Mouse (Mus musculus) ES-E14 (cell line): ENCODE measurements around the gene Gm49358. TPM values are rescaled to one million over a fixed set of nuclear protein-coding genes. Genes with fewer than 3 reads are reported as not detected.

Experiments used
- DNase-seq: peaks from one replicate; pipeline ENCODE4 v3.0.0-alpha.2; 2013; ENCODE audit warnings: low read depth, low spot score
- H3K27ac ChIP-seq: 2 replicates; pipeline ENCODE4 v1.5.1; 2012; ENCODE audit warnings: low read depth, mild to moderate bottlenecking, low read length, moderate library complexity, mixed read lengths; ENCODE audit not compliant: poor library complexity, insufficient read depth, severe bottlenecking
- H3K36me3 ChIP-seq: 2 replicates; pipeline ENCODE4 v1.6.1; 2012; ENCODE audit warnings: mild to moderate bottlenecking, low read length, moderate library complexity, mixed read lengths; ENCODE audit not compliant: control insufficient read depth, poor library complexity, insufficient read depth, severe bottlenecking
- H3K4me1 ChIP-seq, 2 experiments: fragments of 150-350 bp in 1 of 2; sonication (generic) in 1 of 2; 2 replicates each; pipeline ENCODE4 v1.6.1; 2012; ENCODE audit warnings: low read length in 2 of 2, mild to moderate bottlenecking in 1 of 2, mixed read lengths in 1 of 2; ENCODE audit not compliant: control insufficient read depth in 2 of 2, insufficient read depth in 2 of 2, poor library complexity in 1 of 2
- H3K4me3 ChIP-seq, 2 experiments: fragments of 150-350 bp in 1 of 2; sonication (generic) in 1 of 2; 2 replicates each; pipeline ENCODE4 v1.5.1; 2012; ENCODE audit warnings: low read length in 2 of 2, low read depth in 1 of 2, mild to moderate bottlenecking in 1 of 2, mixed read lengths in 1 of 2; ENCODE audit not compliant: insufficient read depth in 1 of 2, poor library complexity in 1 of 2, severe bottlenecking in 1 of 2
- H3K9ac ChIP-seq: 2 replicates; pipeline ENCODE4 v1.6.1; 2012; ENCODE audit warnings: low read depth, mild to moderate bottlenecking, low read length, mixed read lengths; ENCODE audit not compliant: poor library complexity, insufficient read depth, severe bottlenecking
- H3K9me3 ChIP-seq: fragments of 150-350 bp; sonication (generic); 2 replicates; pipeline ENCODE4 v1.6.1; 2012; ENCODE audit warnings: low read depth, mild to moderate bottlenecking, low read length; ENCODE audit not compliant: control insufficient read depth, insufficient read depth
- CHD2 ChIP-seq: IDR thresholded peaks from 2 replicates; pipeline ENCODE4 v1.6.1; 2014; ENCODE audit warnings: mild to moderate bottlenecking, low read depth, low read length, inconsistent platforms
- HCFC1 ChIP-seq: IDR thresholded peaks from 2 replicates; pipeline ENCODE4 v1.6.1; 2012; ENCODE audit warnings: low read length, inconsistent platforms, borderline replicate concordance; ENCODE audit not compliant: insufficient read depth
- MAFK ChIP-seq: IDR thresholded peaks from 2 replicates; pipeline ENCODE4 v1.6.1; 2014; ENCODE audit warnings: mild to moderate bottlenecking, low read depth, low read length, inconsistent platforms; ENCODE audit not compliant: insufficient read depth
- ZC3H11A ChIP-seq: IDR thresholded peaks from 2 replicates; pipeline ENCODE4 v1.6.1; 2012; ENCODE audit warnings: low read depth, mild to moderate bottlenecking, inconsistent platforms, low read length, borderline replicate concordance
- ZNF384 ChIP-seq: IDR thresholded peaks from 2 replicates; pipeline ENCODE4 v1.6.1; 2012; ENCODE audit warnings: low read depth, low read length, inconsistent platforms
- in situ Hi-C, 2 experiments: fragments of 600-800 bp; cut with MboI; formaldehyde crosslinking; loops; one replicate each; pipeline ENCODE4 v1.15.1; 2025; ENCODE audit warnings: low sequenced_read_pairs in 2 of 2, inconsistent platforms in 1 of 2; ENCODE audit not compliant: unreplicated experiment in 2 of 2
- total RNA-seq: library from RNA; depleted of rRNA; stranded (reverse); fragments of 300-350 nt; gene quantifications from 2 replicates; pipeline ENCODE4 v1.2.3, GENCODE M21; 2012

Gm49358 gene
- total RNA-seq, 1 experiment, result 0.58 TPM

- Histone ChIP-seq H3K4me3 (no peak overlapping the region), H3K9ac (no peak overlapping the region; the same call in 1 of the 2 replicates), H3K4me1 (peaks cover 0 to 3% of the 10 kb centered on the region in 2 experiments; a peak in 1 of 4 replicates), H3K9me3 (no peaks in the 10 kb centered on the region), H3K36me3 (peaks cover 16% of the 10 kb centered on the region), H3K27ac (no peak overlapping the region)
- in situ Hi-C loops, result no loop called here
- no peak for DNase-seq
- TF ChIP-seq ZC3H11A (no peak), CHD2 (no peak), MAFK (no peak), ZNF384 (no peak), HCFC1 (no peak)
Measured at GRCm38 (mm10) chr10:86819649-86820165, 55.9 kb downstream of the Gm49358 start.

GRCm38 (mm10) chr10:86821014-86821413 is 57.2 kb downstream of the Gm49358 start:
- no peaks in the 10 kb centered on the region for H3K4me1 ChIP-seq
- H3K9ac ChIP-seq, result no peak overlapping the region
- in situ Hi-C loops, result no loop called here
- no peak overlapping the region for H3K4me3 ChIP-seq
- H3K9me3 ChIP-seq, result no peaks in the 10 kb centered on the region
- no peak overlapping the region for H3K27ac ChIP-seq
- H3K36me3 ChIP-seq, result peaks cover 24% of the 10 kb centered on the region
- no peak for TF ChIP-seq ZNF384
- no peak for TF ChIP-seq ZC3H11A
- TF ChIP-seq MAFK, result no peak
- no peak for TF ChIP-seq CHD2
- TF ChIP-seq HCFC1, result no peak
- no peak for DNase-seq

- H3K9me3 ChIP-seq, result no peaks in the 10 kb centered on the region
- no peak overlapping the region for H3K4me3 ChIP-seq
- H3K36me3 ChIP-seq, result peaks cover 23% of the 10 kb centered on the region
- no peak overlapping the region for H3K9ac ChIP-seq
- no peak for DNase-seq
- H3K27ac ChIP-seq, result no peak overlapping the region
- TF ChIP-seq MAFK, result no peak
- TF ChIP-seq CHD2, result no peak
- no peak for TF ChIP-seq ZNF384
- no peak for TF ChIP-seq ZC3H11A
- TF ChIP-seq HCFC1, result no peak
- no peaks in the 10 kb centered on the region for H3K4me1 ChIP-seq
- in situ Hi-C loops, result no loop called here
Measured at GRCm38 (mm10) chr10:86824093-86824492, 60.3 kb downstream of the Gm49358 start.

GRCm38 (mm10) chr10:86824871-86825270 is 61.1 kb downstream of the Gm49358 start:
- no peaks in the 10 kb centered on the region for H3K4me1 ChIP-seq
- DNase-seq, result no peak
- H3K9me3 ChIP-seq, result no peaks in the 10 kb centered on the region
- peaks cover 21% of the 10 kb centered on the region for H3K36me3 ChIP-seq
- TF ChIP-seq ZC3H11A (no peak), MAFK (no peak), HCFC1 (no peak), ZNF384 (no peak), CHD2 (no peak)
- in situ Hi-C loops, result no loop called here
- H3K27ac ChIP-seq, result no peak overlapping the region
- H3K9ac ChIP-seq, result no peak overlapping the region
- H3K4me3 ChIP-seq, result no peak overlapping the region
